In genomic region chr2:45094371-45094967, GRCm38 (mm10) we compare ENCODE assay signal across 23 mouse cellular contexts. TPM values are rescaled to one million over a fixed set of nuclear protein-coding genes. Genes with fewer than 3 reads are reported as not detected.
A peak's percentile ranks its signal among the peaks of the same experiment; 100 is the strongest.
DNase-seq lines count a peak whose midpoint lies in the region; ATAC-seq and TF ChIP-seq lines count a peak whose summit lies in the region.
"Had no signal": no experiment of that assay in that cellular context is flagged by ENCODE, and none has a peak within 500 bp of the region (broad histone marks: within the 10 kb centered on the region; RNA-seq: fewer than 3 reads in every experiment).

No protein-coding gene starts in this region.

- H3K27ac ChIP-seq in forebrain, embryonic 15.5 days (replicated peaks) = peak overlapping the region; percentile 18
- H3K27ac ChIP-seq in forebrain, embryonic 14.5 days (ENCODE audit: low read depth, low read length) = no peak overlapping the region
- 0 out of 2 replicates have a peak overlapping the region, but pooled peaks have one; percentile 9 for H3K27ac ChIP-seq in heart, embryonic 12.5 days (ENCODE audit: poor library complexity, severe bottlenecking)
- H3K27ac ChIP-seq in midbrain, embryonic 10.5 days (replicated peaks) = peak overlapping the region; percentile 85
- no peak overlapping the region for H3K27ac ChIP-seq in midbrain, embryonic 14.5 days (replicated peaks; ENCODE audit: low read depth, low read length)
- peak overlapping the region; percentile 32; the same call in 1 of the 2 replicates for H3K27ac ChIP-seq in CH12.LX (ENCODE audit: insufficient read depth, low read depth)
- H3K27ac ChIP-seq: embryonic facial prominence, embryonic 10.5 days; kidney, postnatal 0 days; limb, embryonic 15.5 days; liver, embryonic 15.5 days had no signal

- no peak overlapping the region for H3K4me3 ChIP-seq in forebrain, embryonic 15.5 days
- H3K4me3 ChIP-seq in forebrain, embryonic 14.5 days (ENCODE audit: low read depth, low read length) = no peak overlapping the region
- no peak overlapping the region for H3K4me3 ChIP-seq in heart, embryonic 12.5 days
- no peak overlapping the region for H3K4me3 ChIP-seq in midbrain, embryonic 10.5 days
- no peak overlapping the region for H3K4me3 ChIP-seq in midbrain, embryonic 14.5 days (replicated peaks; ENCODE audit: low read depth, low read length)
- H3K4me3 ChIP-seq in CH12.LX (replicated peaks in 1 of 3; ENCODE audit: low read depth in 2 of 3, low read length in 2 of 3, poor library complexity in 1 of 3) = no peak overlapping the region
- H3K4me3 ChIP-seq: embryonic facial prominence, embryonic 10.5 days; limb, embryonic 15.5 days; liver, embryonic 15.5 days had no signal

- no peak for TF ChIP-seq RAD21 in CH12.LX (IDR thresholded peaks at IDR 0.05; ENCODE audit: low read depth, low read length)

- no peak for TF ChIP-seq POLR2A in CH12.LX (IDR thresholded peaks at IDR 0.05; ENCODE audit: low read depth, low read length)

- DNase-seq in forebrain, embryonic 14.5 days (ENCODE audit: low spot score) = no peak
- no peak for DNase-seq in heart, adult 8-10 months (ENCODE audit: low spot score)
- DNase-seq in midbrain, embryonic 10.5 days (ENCODE audit: low spot score) = no peak
- DNase-seq in midbrain, embryonic 14.5 days = no peak
- no peak for DNase-seq in CH12.LX (ENCODE audit: extremely low read depth)
- no peak for DNase-seq in cerebellum, postnatal 25 days
- DNase-seq: adrenal gland, postnatal 25 days; cerebellum, adult 11-12 months; gastrocnemius, postnatal 25 days; heart, postnatal 36 days; kidney, adult 18-20 months; layer of hippocampus, postnatal 36 days; lung, postnatal 10 days; thymus, adult 18-20 months; thymus, postnatal 4 days had no signal

- H3K4me2 ChIP-seq in forebrain, embryonic 15.5 days (replicated peaks) = no peak overlapping the region
- H3K4me2 ChIP-seq in forebrain, embryonic 14.5 days (ENCODE audit: low read length) = no peak overlapping the region
- no peak overlapping the region for H3K4me2 ChIP-seq in heart, embryonic 12.5 days
- H3K4me2 ChIP-seq in midbrain, embryonic 14.5 days (ENCODE audit: low read length) = no peak overlapping the region
- H3K4me2 ChIP-seq in CH12.LX (ENCODE audit: insufficient read depth, low read depth, poor library complexity, severe bottlenecking) = 0 out of 2 replicates have a peak overlapping the region, but pooled peaks have one; percentile 10
- H3K4me2 ChIP-seq: heart, embryonic 11.5 days; limb, embryonic 15.5 days; liver, embryonic 15.5 days had no signal

- dilution Hi-C loops in CH12.LX (cut with MboI; ENCODE audit: extremely low pct_ligation_motif_present, extremely low pct_unique_long_range_greater_than_20kb, low sequenced_read_pairs) = no loop called here

- 64% methylated on average over 2 of the region's 2 CpGs for WGBS in forebrain, embryonic 15.5 days
- 59% methylated on average over 2 of the region's 2 CpGs for WGBS in forebrain, embryonic 14.5 days
- WGBS in heart, embryonic 12.5 days = 63% methylated on average over 2 of the region's 2 CpGs
- 69% methylated on average over 2 of the region's 2 CpGs for WGBS in midbrain, embryonic 10.5 days
- WGBS in midbrain, embryonic 14.5 days = 60% methylated on average over 2 of the region's 2 CpGs

- TF ChIP-seq EP300 in CH12.LX (IDR thresholded peaks at IDR 0.05; ENCODE audit: low read length) = 0 out of 2 replicates have a peak, but pooled peaks have one; percentile 17

- TF ChIP-seq CTCF in CH12.LX (conservative IDR thresholded peaks at IDR 0.05 in 1 of 2, IDR thresholded peaks at IDR 0.05 in 1 of 2; ENCODE audit: low read depth in 2 of 2, low read length in 2 of 2) = no peak

- peaks cover 85% of the 10 kb centered on the region for H3K79me2 ChIP-seq in CH12.LX (replicated peaks; ENCODE audit: control insufficient read depth, extremely low read depth, insufficient read depth, poor library complexity, severe bottlenecking)

- H3K9ac ChIP-seq in forebrain, embryonic 15.5 days (replicated peaks) = no peak overlapping the region
- H3K9ac ChIP-seq in forebrain, embryonic 14.5 days (ENCODE audit: low read length) = no peak overlapping the region
- H3K9ac ChIP-seq in heart, embryonic 12.5 days = no peak overlapping the region
- H3K9ac ChIP-seq in midbrain, embryonic 14.5 days (replicated peaks; ENCODE audit: low read length) = no peak overlapping the region
- H3K9ac ChIP-seq in CH12.LX (ENCODE audit: insufficient read depth, low read depth) = no peak overlapping the region
- H3K9ac ChIP-seq: limb, embryonic 15.5 days; liver, embryonic 15.5 days had no signal

- no peak for ATAC-seq in forebrain, embryonic 15.5 days (replicated peaks)
- no peak for ATAC-seq in forebrain, embryonic 14.5 days
- no peak for ATAC-seq in heart, embryonic 12.5 days (ENCODE audit: insufficient number of reproducible peaks, low FRiP score)
- no peak for ATAC-seq in midbrain, embryonic 14.5 days (ENCODE audit: low FRiP score, low TSS enrichment)
- ATAC-seq: hindbrain, embryonic 16.5 days had no signal

- H3K4me1 ChIP-seq in forebrain, embryonic 15.5 days = peaks cover 86% of the 10 kb centered on the region
- H3K4me1 ChIP-seq in forebrain, embryonic 14.5 days (ENCODE audit: control insufficient read depth, insufficient read depth, low read length) = peaks cover 41% of the 10 kb centered on the region
- H3K4me1 ChIP-seq in heart, embryonic 12.5 days (replicated peaks) = peaks cover 59% of the 10 kb centered on the region
- peaks cover 96% of the 10 kb centered on the region for H3K4me1 ChIP-seq in midbrain, embryonic 10.5 days
- H3K4me1 ChIP-seq in midbrain, embryonic 14.5 days (ENCODE audit: control insufficient read depth, insufficient read depth, low read length) = peaks cover 59% of the 10 kb centered on the region
- peaks cover 19 to 86% of the 10 kb centered on the region in 2 experiments for H3K4me1 ChIP-seq in CH12.LX (ENCODE audit: control insufficient read depth in 1 of 2, insufficient read depth in 2 of 2)

- no peaks in the 10 kb centered on the region for H3K27me3 ChIP-seq in forebrain, embryonic 15.5 days
- no peaks in the 10 kb centered on the region for H3K27me3 ChIP-seq in forebrain, embryonic 14.5 days (replicated peaks; ENCODE audit: control insufficient read depth, insufficient read depth, low read length)
- H3K27me3 ChIP-seq in heart, embryonic 12.5 days (replicated peaks) = no peaks in the 10 kb centered on the region
- H3K27me3 ChIP-seq in midbrain, embryonic 10.5 days (ENCODE audit: low read depth, poor library complexity, severe bottlenecking) = no peaks in the 10 kb centered on the region
- no peaks in the 10 kb centered on the region for H3K27me3 ChIP-seq in midbrain, embryonic 14.5 days (ENCODE audit: control insufficient read depth, insufficient read depth, low read length)
- no peaks in the 10 kb centered on the region for H3K27me3 ChIP-seq in CH12.LX (replicated peaks)
- H3K27me3 ChIP-seq: limb, embryonic 15.5 days; liver, embryonic 15.5 days had no signal

- in situ Hi-C loops in CH12.LX (cut with MboI; ENCODE audit: low pct_ligation_motif_present, low pct_unique_long_range_greater_than_20kb, low sequenced_read_pairs) = no loop called here

- H3K36me3 ChIP-seq in forebrain, embryonic 15.5 days = peaks cover 26% of the 10 kb centered on the region
- 0 out of 2 replicates have a peak, but pooled peaks cover 4% of the 10 kb centered on the region for H3K36me3 ChIP-seq in forebrain, embryonic 14.5 days (ENCODE audit: control insufficient read depth, insufficient read depth, low read length)
- peaks cover 11% of the 10 kb centered on the region; the same call in 1 of the 2 replicates for H3K36me3 ChIP-seq in heart, embryonic 12.5 days
- peaks cover 54% of the 10 kb centered on the region for H3K36me3 ChIP-seq in midbrain, embryonic 10.5 days
- no peaks in the 10 kb centered on the region for H3K36me3 ChIP-seq in midbrain, embryonic 14.5 days (ENCODE audit: control insufficient read depth, insufficient read depth, low read length)
- peaks cover 24 to 55% of the 10 kb centered on the region in 2 experiments for H3K36me3 ChIP-seq in CH12.LX (replicated peaks in 1 of 2; ENCODE audit: control insufficient read depth in 1 of 2, insufficient read depth in 1 of 2, low read length in 1 of 2)
- H3K36me3 ChIP-seq: limb, embryonic 15.5 days had no signal

- no peaks in the 10 kb centered on the region for H3K9me3 ChIP-seq in forebrain, embryonic 15.5 days
- no peaks in the 10 kb centered on the region for H3K9me3 ChIP-seq in forebrain, embryonic 14.5 days (replicated peaks; ENCODE audit: control insufficient read depth, low read length)
- H3K9me3 ChIP-seq in heart, embryonic 12.5 days (replicated peaks) = no peaks in the 10 kb centered on the region
- H3K9me3 ChIP-seq in midbrain, embryonic 10.5 days (replicated peaks) = no peaks in the 10 kb centered on the region
- H3K9me3 ChIP-seq in midbrain, embryonic 14.5 days (ENCODE audit: control insufficient read depth, low read length) = no peaks in the 10 kb centered on the region
- no peaks in the 10 kb centered on the region for H3K9me3 ChIP-seq in CH12.LX (replicated peaks; ENCODE audit: low read length)
- H3K9me3 ChIP-seq: embryonic facial prominence, embryonic 10.5 days; limb, embryonic 15.5 days; liver, embryonic 15.5 days had no signal

TF ChIP-seq in CH12.LX, 34 proteins besides CTCF, POLR2A, EP300 and RAD21 (continues in another document):
- TF ChIP-seq GABPA (IDR thresholded peaks at IDR 0.05; ENCODE audit: insufficient replicate concordance, low read depth, low read length) (no peak), NRF1 (IDR thresholded peaks at IDR 0.05; ENCODE audit: low read depth, low read length) (no peak), MYC (IDR thresholded peaks at IDR 0.05; ENCODE audit: low read depth, low read length) (no peak), SIN3A (IDR thresholded peaks at IDR 0.05; ENCODE audit: low read length) (no peak), MAFK (IDR thresholded peaks at IDR 0.05; ENCODE audit: insufficient replicate concordance, low read length) (no peak), TCF12 (IDR thresholded peaks at IDR 0.05; ENCODE audit: low read depth, low read length) (peak; percentile 36; the same call in 1 of the 2 replicates), ETS1 (conservative IDR thresholded peaks at IDR 0.05; ENCODE audit: low read depth, low read length) (peak; percentile 44), MEF2A (IDR thresholded peaks at IDR 0.05; ENCODE audit: borderline replicate concordance, low read depth, low read length) (peak; percentile 69; the same call in 1 of the 2 replicates), NELFE (IDR thresholded peaks at IDR 0.05; ENCODE audit: low read depth, low read length) (no peak)

RNA-seq across cellular contexts. Expression of gene Zeb2, which starts 22.7 kb away (rescaled TPM):
- 106 and 119 TPM in 2 replicates for polyA plus RNA-seq in forebrain, embryonic 15.5 days (2015; fragmentation: Nextera tagmentation; extraction: Ambion mirVana)
- polyA plus RNA-seq in forebrain, embryonic 14.5 days (2014; fragmentation: Nextera tagmentation; extraction: Ambion mirVana) = 70.6 and 87.0 TPM in 2 replicates
- 28.0 and 29.6 TPM in 2 replicates for polyA plus RNA-seq in heart, embryonic 12.5 days (2016; fragmentation: Nextera tagmentation; extraction: Ambion mirVana)
- total RNA-seq in heart, adult 8-10 months (2022) = 10 to 100 TPM; 41.1 to 54.9 (median 50.8) TPM
- polyA plus RNA-seq in midbrain, embryonic 10.5 days (2016; fragmentation: Nextera tagmentation; extraction: Ambion mirVana) = 48.7 and 60.6 TPM in 2 replicates
- polyA plus RNA-seq in midbrain, embryonic 14.5 days (2014; fragmentation: Nextera tagmentation; extraction: Ambion mirVana) = 25.5 and 32.3 TPM in 2 replicates
- 20.6 and 25.8 TPM in 2 replicates for total RNA-seq in CH12.LX (2012; rRNA removed)
- total RNA-seq in CH12.LX (2014; rRNA removed) = 12.9 and 13.2 TPM in 2 replicates
- polyA plus RNA-seq in CH12.LX (2012; ENCODE audit: insufficient read length, low read depth) = 20.8 and 21.1 TPM in 2 replicates

Comparison
In these comparisons a context has a peak if more than half of its experiments do, and no peak if none do; other contexts are left out.
1. H3K27ac ChIP-seq: peak in forebrain, embryonic 15.5 days (single experiment), heart, embryonic 12.5 days (single experiment), midbrain, embryonic 10.5 days (single experiment) and CH12.LX (single experiment); none in forebrain, embryonic 14.5 days (single experiment) and midbrain, embryonic 14.5 days (single experiment).